Comparison of ENCODE assay signal across 17 mouse cellular contexts in genomic region chr3:85636716-85637447, GRCm38 (mm10).
A peak's percentile ranks its signal among the peaks of the same experiment; 100 is the strongest.
DNase-seq lines count a peak whose midpoint lies in the region; ATAC-seq and TF ChIP-seq lines count a peak whose summit lies in the region.
"Had no signal": no experiment of that assay in that cellular context is flagged by ENCODE, and none has a peak within 500 bp of the region (broad histone marks: within the 10 kb centered on the region; RNA-seq: fewer than 3 reads in every experiment).

No protein-coding gene starts in this region.

- 0 out of 2 replicates have a peak, but pooled peaks cover 4% of the 10 kb centered on the region for H3K36me3 ChIP-seq in heart, embryonic 14.5 days (ENCODE audit: control insufficient read depth, insufficient read depth, low read length)
- H3K36me3 ChIP-seq in forebrain, embryonic 11.5 days (ENCODE audit: control insufficient read depth, insufficient read depth, low read length): no peaks in the 10 kb centered on the region
- 0 out of 2 replicates have a peak, but pooled peaks cover 7% of the 10 kb centered on the region for H3K36me3 ChIP-seq in liver, postnatal 0 days (replicated peaks; ENCODE audit: insufficient read depth, low read length)
- H3K36me3 ChIP-seq: kidney, embryonic 15.5 days; liver, embryonic 12.5 days; lung, embryonic 15.5 days had no signal

- peaks cover 21 to 34% of the 10 kb centered on the region in 2 experiments for H3K4me1 ChIP-seq in heart, embryonic 14.5 days (ENCODE audit: control insufficient read depth in 2 of 2, insufficient read depth in 2 of 2, low read length in 2 of 2)
- H3K4me1 ChIP-seq in forebrain, embryonic 11.5 days (replicated peaks; ENCODE audit: control insufficient read depth, insufficient read depth, low read length): no peaks in the 10 kb centered on the region
- H3K4me1 ChIP-seq in liver, postnatal 0 days (ENCODE audit: insufficient read depth): no peaks in the 10 kb centered on the region
- H3K4me1 ChIP-seq: liver, embryonic 12.5 days; lung, embryonic 15.5 days had no signal

- no peak for TF ChIP-seq EP300 in liver, postnatal 0 days (IDR thresholded peaks at IDR 0.05; ENCODE audit: low read depth)

- no peaks in the 10 kb centered on the region for H3K27me3 ChIP-seq in heart, embryonic 14.5 days (ENCODE audit: control insufficient read depth, insufficient read depth, low read length)
- no peaks in the 10 kb centered on the region for H3K27me3 ChIP-seq in forebrain, embryonic 11.5 days (ENCODE audit: control insufficient read depth, insufficient read depth, low read length)
- H3K27me3 ChIP-seq in liver, postnatal 0 days (ENCODE audit: insufficient read depth, low read length): no peaks in the 10 kb centered on the region
- H3K27me3 ChIP-seq: kidney, embryonic 15.5 days; liver, embryonic 12.5 days; lung, embryonic 15.5 days had no signal

- peak; percentile 23 to 39 for DNase-seq in heart, adult 18-20 months
- DNase-seq in heart, postnatal 25 days (ENCODE audit: low spot score): no peak
- DNase-seq in right cerebral cortex, postnatal 25 days: peak; percentile 26
- no peak for DNase-seq in right cerebral cortex, postnatal 36 days (ENCODE audit: low spot score in 2 of 2)
- no peak for DNase-seq in forebrain, embryonic 11.5 days (ENCODE audit: low spot score)
- DNase-seq in liver, postnatal 0 days: no peak
- DNase-seq in thymus, postnatal 36 days: no peak
- DNase-seq: adrenal gland, adult 8-10 months; cerebellum, adult 18-20 months; cerebellum, postnatal 36 days; forebrain, postnatal 0 days; midbrain, embryonic 14.5 days had no signal

- H3K27ac ChIP-seq in heart, embryonic 14.5 days (replicated peaks in 1 of 2; ENCODE audit: control insufficient read depth in 1 of 2, insufficient read depth in 1 of 2, low read depth in 2 of 2, low read length in 2 of 2): peak overlapping the region; percentile 96 to 97
- no peak overlapping the region for H3K27ac ChIP-seq in forebrain, embryonic 11.5 days (ENCODE audit: low read depth, low read length)
- H3K27ac ChIP-seq in liver, postnatal 0 days (ENCODE audit: low read depth): no peak overlapping the region
- H3K27ac ChIP-seq: kidney, embryonic 15.5 days; liver, embryonic 12.5 days; lung, embryonic 15.5 days had no signal

- no peak for TF ChIP-seq CTCF in liver, postnatal 0 days (IDR thresholded peaks at IDR 0.05; ENCODE audit: low read depth)

- intact Hi-C loops in heart, postnatal 25 days (cut with DNase I): no loop called here

- no peak overlapping the region for H3K4me3 ChIP-seq in heart, embryonic 14.5 days (ENCODE audit: control insufficient read depth in 1 of 2, insufficient read depth in 1 of 2, low read depth in 1 of 2, low read length in 2 of 2)
- H3K4me3 ChIP-seq in forebrain, embryonic 11.5 days (ENCODE audit: low read depth, low read length): no peak overlapping the region
- H3K4me3 ChIP-seq in liver, postnatal 0 days (ENCODE audit: low read depth, low read length): no peak overlapping the region
- H3K4me3 ChIP-seq: kidney, embryonic 15.5 days; liver, embryonic 12.5 days; lung, embryonic 15.5 days had no signal

- ATAC-seq in heart, embryonic 14.5 days (ENCODE audit: insufficient number of reproducible peaks, insufficient read depth, low FRiP score, low read depth): peak; percentile 71
- no peak for ATAC-seq in forebrain, embryonic 11.5 days (replicated peaks; ENCODE audit: low FRiP score)
- ATAC-seq in liver, postnatal 0 days: no peak
- ATAC-seq: forebrain, postnatal 0 days; inflammation-experienced regulatory T-cells, adult 6 months; liver, embryonic 12.5 days had no signal

- WGBS in heart, embryonic 14.5 days: 35% methylated on average over 5 of the region's 5 CpGs
- WGBS in forebrain, embryonic 11.5 days: 89% methylated on average over 5 of the region's 5 CpGs
- WGBS in liver, postnatal 0 days (ENCODE audit: insufficient replicate concordance): 84% methylated on average over 5 of the region's 5 CpGs

- H3K9ac ChIP-seq in heart, embryonic 14.5 days (ENCODE audit: low read length): peak overlapping the region; percentile 35; the same call in 1 of the 2 replicates
- no peak overlapping the region for H3K9ac ChIP-seq in forebrain, embryonic 11.5 days (ENCODE audit: low read length)
- no peak overlapping the region for H3K9ac ChIP-seq in liver, postnatal 0 days (replicated peaks)
- H3K9ac ChIP-seq: forebrain, postnatal 0 days; kidney, embryonic 15.5 days; liver, embryonic 12.5 days; lung, embryonic 15.5 days had no signal

- H3K4me2 ChIP-seq in heart, embryonic 14.5 days (ENCODE audit: low read length): peak overlapping the region; percentile 28; the same call in 1 of the 2 replicates
- H3K4me2 ChIP-seq in forebrain, embryonic 11.5 days (ENCODE audit: low read depth, low read length, severe bottlenecking): no peak overlapping the region
- no peak overlapping the region for H3K4me2 ChIP-seq in liver, postnatal 0 days (ENCODE audit: low read depth, low read length)
- H3K4me2 ChIP-seq: kidney, embryonic 15.5 days; liver, embryonic 12.5 days; lung, embryonic 15.5 days had no signal

- no peaks in the 10 kb centered on the region for H3K9me3 ChIP-seq in heart, embryonic 14.5 days (ENCODE audit: control insufficient read depth, low read length)
- no peaks in the 10 kb centered on the region for H3K9me3 ChIP-seq in forebrain, embryonic 11.5 days (ENCODE audit: control insufficient read depth, low read length)
- H3K9me3 ChIP-seq in liver, postnatal 0 days (ENCODE audit: low read length): no peaks in the 10 kb centered on the region
- H3K9me3 ChIP-seq: kidney, embryonic 15.5 days; liver, embryonic 12.5 days; lung, embryonic 15.5 days had no signal

Comparison
In these comparisons a context has a peak if more than half of its experiments do, and no peak if none do; other contexts are left out.
1. DNase-seq: peak in heart, adult 18-20 months (2 of 2) and right cerebral cortex, postnatal 25 days (single experiment); none in heart, postnatal 25 days (single experiment), right cerebral cortex, postnatal 36 days (0 of 2), forebrain, embryonic 11.5 days (single experiment), liver, postnatal 0 days (single experiment) and thymus, postnatal 36 days (0 of 2).
2. H3K27ac ChIP-seq: peak in heart, embryonic 14.5 days (2 of 2); none in forebrain, embryonic 11.5 days (single experiment) and liver, postnatal 0 days (single experiment).